Mouse (Mus musculus): ENCODE results near the gene Zfand4. TPM values are rescaled to one million over a fixed set of nuclear protein-coding genes. Genes with fewer than 3 reads are reported as not detected.
A peak's percentile ranks its signal among the peaks of the same experiment; 100 is the strongest.

The Zfand4 gene
- polyA plus RNA-seq, 1 experiment from 2014 or later = 2.9 TPM

GRCm38 (mm10) chr6:116283280-116283679 lies 19.3 kb downstream of the Zfand4 start:
- TF ChIP-seq CTCF (IDR thresholded peaks at IDR 0.05) (no peak), EP300 (IDR thresholded peaks at IDR 0.05) (no peak)
- no peak for DNase-seq (ENCODE audit: low spot score)
- no peak for ATAC-seq
- no peaks in the 10 kb centered on the region for H3K9me3 ChIP-seq (ENCODE audit: low read length)
- no peaks in the 10 kb centered on the region for H3K4me1 ChIP-seq (ENCODE audit: insufficient read depth, low read depth, low read length)
- H3K4me3 ChIP-seq (ENCODE audit: low read depth, low read length) = no peak overlapping the region
- no peak overlapping the region for H3K9ac ChIP-seq (replicated peaks; ENCODE audit: low read depth)
- H3K27ac ChIP-seq (ENCODE audit: low read length) = no peak overlapping the region
- H3K4me2 ChIP-seq (replicated peaks; ENCODE audit: low read depth, low read length) = no peak overlapping the region
- 80% methylated on average over 3 of the region's 3 CpGs for WGBS
- H3K27me3 ChIP-seq (replicated peaks; ENCODE audit: insufficient read depth, low read length) = no peaks in the 10 kb centered on the region
- no peaks in the 10 kb centered on the region for H3K36me3 ChIP-seq (ENCODE audit: insufficient read depth, low read length)

GRCm38 (mm10) chr6:116286321-116286720 lies 22.3 kb downstream of the Zfand4 start:
- no peak for ATAC-seq
- TF ChIP-seq CTCF (IDR thresholded peaks at IDR 0.05) (no peak), EP300 (IDR thresholded peaks at IDR 0.05) (no peak)
- H3K4me2 ChIP-seq (replicated peaks; ENCODE audit: low read depth, low read length) = no peak overlapping the region

GRCm38 (mm10) chr6:116286870-116287575 lies 23.0 kb downstream of the Zfand4 start:
- Histone ChIP-seq H3K4me2 (replicated peaks; ENCODE audit: low read depth, low read length) (no peak overlapping the region), H3K27me3 (replicated peaks; ENCODE audit: insufficient read depth, low read length) (no peaks in the 10 kb centered on the region), H3K9me3 (ENCODE audit: low read length) (no peaks in the 10 kb centered on the region), H3K27ac (ENCODE audit: low read length) (no peak overlapping the region), H3K9ac (replicated peaks; ENCODE audit: low read depth) (no peak overlapping the region), H3K4me1 (ENCODE audit: insufficient read depth, low read depth, low read length) (no peaks in the 10 kb centered on the region), H3K4me3 (ENCODE audit: low read depth, low read length) (no peak overlapping the region), H3K36me3 (ENCODE audit: insufficient read depth, low read length) (no peaks in the 10 kb centered on the region)
- ATAC-seq = peak; percentile 58
- peak; percentile 34 for DNase-seq (ENCODE audit: low spot score)
- WGBS = 63% methylated on average over 5 of the region's 5 CpGs
- no peak for TF ChIP-seq CTCF (IDR thresholded peaks at IDR 0.05)
- no peak for TF ChIP-seq EP300 (IDR thresholded peaks at IDR 0.05)

More at GRCm38 (mm10) chr6:116286321-116286720, 22.3 kb downstream of the Zfand4 start:
- H3K4me1 ChIP-seq (ENCODE audit: insufficient read depth, low read depth, low read length) = no peaks in the 10 kb centered on the region
- 79% methylated on average over 4 of the region's 4 CpGs for WGBS
- H3K9me3 ChIP-seq (ENCODE audit: low read length) = no peaks in the 10 kb centered on the region
- no peaks in the 10 kb centered on the region for H3K27me3 ChIP-seq (replicated peaks; ENCODE audit: insufficient read depth, low read length)
- H3K4me3 ChIP-seq (ENCODE audit: low read depth, low read length) = no peak overlapping the region
- H3K36me3 ChIP-seq (ENCODE audit: insufficient read depth, low read length) = no peaks in the 10 kb centered on the region
- no peak for DNase-seq (ENCODE audit: low spot score)
- H3K27ac ChIP-seq (ENCODE audit: low read length) = no peak overlapping the region
- H3K9ac ChIP-seq (replicated peaks; ENCODE audit: low read depth) = no peak overlapping the region

- H3K27ac ChIP-seq (ENCODE audit: low read length) = no peak overlapping the region
- TF ChIP-seq CTCF (IDR thresholded peaks at IDR 0.05) (no peak), EP300 (IDR thresholded peaks at IDR 0.05) (no peak)
- H3K9ac ChIP-seq (replicated peaks; ENCODE audit: low read depth) = no peak overlapping the region
- no peak overlapping the region for H3K4me2 ChIP-seq (replicated peaks; ENCODE audit: low read depth, low read length)
- DNase-seq (ENCODE audit: low spot score) = no peak
- 86% methylated on average over 2 of the region's 2 CpGs for WGBS
- no peaks in the 10 kb centered on the region for H3K36me3 ChIP-seq (ENCODE audit: insufficient read depth, low read length)
- no peaks in the 10 kb centered on the region for H3K27me3 ChIP-seq (replicated peaks; ENCODE audit: insufficient read depth, low read length)
- no peaks in the 10 kb centered on the region for H3K4me1 ChIP-seq (ENCODE audit: insufficient read depth, low read depth, low read length)
- no peak for ATAC-seq
- H3K9me3 ChIP-seq (ENCODE audit: low read length) = no peaks in the 10 kb centered on the region
- H3K4me3 ChIP-seq (ENCODE audit: low read depth, low read length) = no peak overlapping the region
These were observed 47.4 kb downstream of the Zfand4 start for GRCm38 (mm10) chr6:116311411-116311810.

- no peak for TF ChIP-seq EP300 (IDR thresholded peaks at IDR 0.05)
- no peak for TF ChIP-seq CTCF (IDR thresholded peaks at IDR 0.05)
- 70% methylated on average over 3 of the region's 3 CpGs for WGBS
These were observed 55.2 kb downstream of the Zfand4 start for GRCm38 (mm10) chr6:116319259-116319658.

GRCm38 (mm10) chr6:116326641-116327040 lies 62.6 kb downstream of the Zfand4 start:
- Histone ChIP-seq H3K4me3 (ENCODE audit: low read depth, low read length) (no peak overlapping the region), H3K27ac (ENCODE audit: low read length) (no peak overlapping the region), H3K27me3 (replicated peaks; ENCODE audit: insufficient read depth, low read length) (no peaks in the 10 kb centered on the region), H3K4me2 (replicated peaks; ENCODE audit: low read depth, low read length) (no peak overlapping the region), H3K9ac (replicated peaks; ENCODE audit: low read depth) (no peak overlapping the region), H3K9me3 (ENCODE audit: low read length) (no peaks in the 10 kb centered on the region), H3K4me1 (ENCODE audit: insufficient read depth, low read depth, low read length) (no peaks in the 10 kb centered on the region), H3K36me3 (ENCODE audit: insufficient read depth, low read length) (no peaks in the 10 kb centered on the region)
- WGBS = 78% methylated on average over 3 of the region's 3 CpGs
- DNase-seq (ENCODE audit: low spot score) (no peak), ATAC-seq (no peak)
- TF ChIP-seq EP300 (IDR thresholded peaks at IDR 0.05) (no peak), CTCF (IDR thresholded peaks at IDR 0.05) (no peak)

More at GRCm38 (mm10) chr6:116319259-116319658, 55.2 kb downstream of the Zfand4 start:
- Histone ChIP-seq H3K4me2 (replicated peaks; ENCODE audit: low read depth, low read length) (no peak overlapping the region), H3K9me3 (ENCODE audit: low read length) (no peaks in the 10 kb centered on the region), H3K27me3 (replicated peaks; ENCODE audit: insufficient read depth, low read length) (no peaks in the 10 kb centered on the region), H3K4me3 (ENCODE audit: low read depth, low read length) (no peak overlapping the region), H3K36me3 (ENCODE audit: insufficient read depth, low read length) (no peaks in the 10 kb centered on the region), H3K9ac (replicated peaks; ENCODE audit: low read depth) (no peak overlapping the region), H3K4me1 (ENCODE audit: insufficient read depth, low read depth, low read length) (no peaks in the 10 kb centered on the region), H3K27ac (ENCODE audit: low read length) (no peak overlapping the region)
- DNase-seq (ENCODE audit: low spot score) = no peak
- ATAC-seq = no peak

Data from lung, postnatal 0 days (tissue).